ENCODE assay signal across 12 mouse cellular contexts in genomic region chr4:110157515-110158159, GRCm38 (mm10).
"Had no signal": no experiment of that assay in that cellular context is flagged by ENCODE, and none has a peak within 500 bp of the region (broad histone marks: within the 10 kb centered on the region; RNA-seq: fewer than 3 reads in every experiment).

No protein-coding gene starts in this region.

- ATAC-seq: liver, embryonic 12.5 days; midbrain, embryonic 16.5 days had no signal

- H3K9me3 ChIP-seq: limb, embryonic 15.5 days; liver, embryonic 12.5 days; stomach, embryonic 15.5 days had no signal

- H3K4me3 ChIP-seq: limb, embryonic 15.5 days; liver, embryonic 12.5 days; stomach, embryonic 15.5 days had no signal

- DNase-seq: kidney, adult 11 months; kidney, adult 9 months; kidney, postnatal 36 days; layer of hippocampus, adult 9-11 months; layer of hippocampus, postnatal 36 days; right cerebral cortex, postnatal 14 days; thymus, postnatal 36 days had no signal

- H3K36me3 ChIP-seq: limb, embryonic 15.5 days; liver, embryonic 12.5 days; stomach, embryonic 15.5 days had no signal

- H3K27ac ChIP-seq: kidney, postnatal 0 days; limb, embryonic 15.5 days; liver, embryonic 12.5 days; stomach, embryonic 15.5 days had no signal

- H3K9ac ChIP-seq: limb, embryonic 15.5 days; liver, embryonic 12.5 days; stomach, embryonic 15.5 days had no signal

- H3K27me3 ChIP-seq: limb, embryonic 15.5 days; liver, embryonic 12.5 days; stomach, embryonic 15.5 days had no signal

- H3K4me2 ChIP-seq: limb, embryonic 15.5 days; liver, embryonic 12.5 days; stomach, embryonic 15.5 days had no signal

- H3K4me1 ChIP-seq: limb, embryonic 15.5 days; liver, embryonic 12.5 days; stomach, embryonic 15.5 days had no signal
